Mouse (Mus musculus) C2C12 (cell line): ENCODE results near the gene Mki67.

Experiments used
- CTCF ChIP-seq: IDR thresholded peaks from one replicate; pipeline ENCODE4 v1.5.1; 2011; ENCODE audit not compliant: control insufficient read depth, insufficient read depth, insufficient read length
- MYOD1 ChIP-seq: IDR thresholded peaks from one replicate; pipeline ENCODE4 v1.6.1; 2011; ENCODE audit warnings: low read depth; ENCODE audit not compliant: control insufficient read depth, insufficient read length

DNA sequence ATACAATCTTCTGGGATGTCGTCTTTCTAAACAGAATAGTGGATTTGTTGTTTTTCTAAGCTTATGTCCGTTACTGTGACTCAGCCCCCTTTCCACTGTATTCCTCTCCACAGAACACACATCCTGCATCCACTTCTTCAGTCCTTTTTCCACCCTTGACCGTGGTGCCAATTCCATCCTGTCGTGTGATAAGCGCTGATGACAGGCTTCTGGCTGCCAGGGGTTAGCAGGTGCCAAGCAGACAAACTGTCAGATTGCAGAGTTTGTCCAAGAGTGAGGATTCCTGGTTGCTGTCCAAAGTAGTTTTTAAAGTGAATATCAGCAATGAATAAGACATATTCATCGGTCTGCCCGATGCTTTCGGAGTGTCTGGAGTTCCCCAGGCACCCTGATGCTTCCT is 39.4 kb downstream of the Mki67 start:
- TF ChIP-seq MYOD1 (no peak), CTCF (no peak)
